Mouse (Mus musculus): Measurements from ENCODE around the gene 1700022I11Rik.
A peak's percentile ranks its signal among the peaks of the same experiment; 100 is the strongest.
"Not testable (repeated sequence)": the region's sequence is repeated elsewhere in the genome, so short reads cannot be mapped to it uniquely, and the experiment has no call there.

1700022I11Rik gene

DNA sequence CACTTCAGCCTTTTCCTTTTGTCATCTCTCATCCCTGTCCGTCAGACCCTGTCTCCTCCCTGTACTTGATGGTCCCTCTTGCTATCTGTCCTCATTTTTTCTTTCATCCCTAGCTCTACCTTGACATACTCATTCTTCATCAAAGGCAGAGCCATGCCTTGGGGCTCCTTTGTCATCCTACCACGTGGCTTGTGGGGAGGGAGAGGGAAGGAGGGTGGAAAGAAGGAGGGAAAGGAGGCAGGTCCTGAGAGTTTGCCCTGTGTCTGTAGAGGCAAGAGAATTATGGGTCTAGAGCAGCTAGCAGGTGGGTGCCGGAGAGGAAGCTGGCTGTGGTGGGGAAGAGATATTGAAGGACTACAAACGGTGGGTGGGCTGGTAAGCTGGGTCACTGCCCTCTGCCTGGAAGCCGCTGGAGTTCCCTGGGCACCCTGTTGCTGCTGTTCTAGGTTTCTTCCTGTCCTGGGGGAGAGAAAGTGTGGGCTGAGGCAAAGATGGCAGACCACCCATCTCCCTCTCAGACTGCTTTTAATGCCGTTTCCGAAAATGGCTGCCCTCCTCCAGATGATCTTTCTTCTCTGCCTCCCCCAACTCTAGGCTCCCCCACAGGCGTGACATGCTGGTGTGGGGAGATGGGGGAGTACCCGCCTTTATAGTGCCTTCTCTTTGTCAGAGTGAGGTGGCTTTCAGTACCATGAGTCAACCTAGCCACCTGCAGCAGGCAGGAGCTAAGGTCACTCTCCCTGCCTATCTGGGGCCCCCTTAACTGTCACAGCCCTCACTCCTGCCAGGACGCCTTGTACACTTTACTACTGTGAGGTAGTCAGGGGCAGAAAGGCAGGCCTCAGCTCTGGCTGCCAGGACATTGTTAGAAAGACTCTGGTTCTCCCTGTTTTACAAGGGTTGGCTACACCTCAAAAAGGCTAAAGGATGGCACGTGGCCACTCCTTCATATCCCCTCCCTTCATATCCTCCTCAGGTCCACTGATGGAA is 17.9 kb upstream of the 1700022I11Rik start:
- peak; percentile 10 for DNase-seq (ENCODE audit: low read depth)

DNA sequence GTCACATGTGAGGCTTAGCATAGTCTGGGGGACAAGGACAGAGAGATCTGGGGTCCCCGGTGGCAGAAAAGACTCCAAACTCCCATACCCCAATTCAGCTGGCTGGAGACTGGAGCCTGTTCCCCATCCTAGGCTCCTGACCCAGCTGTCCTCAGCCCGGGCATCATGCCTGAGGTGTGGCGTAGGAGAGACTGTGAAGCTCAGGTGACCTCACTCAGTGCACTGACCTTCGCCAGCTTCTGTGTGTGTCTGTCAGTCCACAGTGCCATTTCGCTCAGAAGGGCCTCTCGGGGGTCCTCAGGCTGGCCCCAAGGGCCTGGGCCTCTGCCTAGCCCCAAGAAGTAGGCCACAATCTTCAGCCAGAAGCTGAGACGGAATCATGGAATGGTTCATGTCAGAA is 16.8 kb upstream of the 1700022I11Rik start:
- DNase-seq (ENCODE audit: low read depth), result no peak

DNA sequence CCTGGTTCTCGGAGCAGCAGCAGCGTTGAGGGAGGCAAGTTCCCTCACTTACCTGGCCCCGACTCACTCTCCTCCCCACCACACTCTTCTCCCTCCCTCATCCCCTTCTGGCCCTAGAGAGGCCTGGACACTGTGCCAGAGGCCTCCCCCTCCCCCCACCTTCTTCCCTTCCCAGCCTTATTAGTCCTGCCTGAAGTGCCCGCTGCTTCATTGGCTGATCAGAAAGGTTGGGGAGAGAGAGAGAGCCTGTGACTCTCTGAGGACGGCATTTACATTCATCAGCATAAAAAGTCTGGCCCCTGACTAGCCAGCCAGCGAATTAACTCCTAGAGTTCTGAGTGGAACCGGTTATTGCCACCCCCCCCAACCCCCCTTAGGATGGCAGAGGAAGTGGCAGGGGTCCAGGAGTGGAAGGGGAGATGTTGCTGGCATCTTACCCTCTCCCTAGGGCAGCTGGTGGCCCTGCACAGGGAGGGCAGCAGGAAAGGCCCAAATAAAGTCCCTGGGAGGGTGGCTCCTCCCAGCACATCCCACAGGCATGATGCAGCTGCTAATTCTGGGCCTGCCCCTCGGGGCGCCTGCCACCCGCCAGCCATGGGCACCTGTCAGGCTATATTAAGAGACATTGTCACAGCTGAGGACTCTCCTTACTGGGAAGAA is 15.8 kb upstream of the 1700022I11Rik start:
- no peak for DNase-seq (ENCODE audit: low read depth)

- peak; percentile 57 for DNase-seq (ENCODE audit: low read depth)
Observed at GRCm38 (mm10) chr4:42954297-42954696, 15.1 kb upstream of the 1700022I11Rik start.

DNA sequence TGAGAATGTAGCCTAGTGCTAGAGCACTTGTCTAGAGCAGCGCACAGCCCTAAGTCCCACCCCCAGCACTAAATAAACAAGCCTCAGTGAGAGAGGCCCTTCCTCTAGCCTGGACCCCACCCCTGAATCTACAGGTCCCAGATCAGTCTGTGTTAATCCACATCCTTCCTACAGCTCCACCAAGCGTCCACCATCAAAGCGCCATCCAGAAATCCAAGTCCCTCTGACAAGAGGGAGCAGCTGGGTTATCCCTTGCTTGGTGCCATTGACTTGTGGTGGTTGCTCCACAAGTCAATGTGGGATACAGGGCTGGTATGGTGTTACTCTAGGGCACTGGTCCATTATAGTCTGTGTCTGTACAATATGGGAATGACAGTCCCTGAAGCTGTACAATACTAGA is 14.2 kb upstream of the 1700022I11Rik start:
- no peak for DNase-seq (ENCODE audit: low read depth)

- DNase-seq (ENCODE audit: low read depth), result no peak
Observed at GRCm38 (mm10) chr4:42956581-42956980, 12.8 kb upstream of the 1700022I11Rik start.

DNA sequence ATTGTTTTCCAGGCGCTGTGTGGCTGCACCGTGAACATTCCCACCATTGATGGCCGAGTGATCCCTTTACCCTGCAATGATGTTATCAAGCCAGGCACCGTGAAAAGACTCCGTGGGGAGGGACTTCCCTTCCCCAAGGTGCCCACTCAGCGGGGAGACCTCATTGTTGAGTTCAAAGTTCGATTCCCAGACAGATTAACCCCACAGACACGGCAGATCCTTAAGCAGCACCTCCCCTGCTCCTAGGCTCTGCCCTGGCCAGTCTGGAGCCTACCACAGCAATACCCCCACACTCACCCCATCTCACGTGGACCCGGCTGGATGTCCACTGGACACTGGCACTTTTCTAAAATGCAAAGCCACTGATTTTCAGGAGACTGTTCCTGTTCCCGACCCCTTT is 12.1 kb upstream of the 1700022I11Rik start:
- DNase-seq (ENCODE audit: low read depth), result no peak

DNA sequence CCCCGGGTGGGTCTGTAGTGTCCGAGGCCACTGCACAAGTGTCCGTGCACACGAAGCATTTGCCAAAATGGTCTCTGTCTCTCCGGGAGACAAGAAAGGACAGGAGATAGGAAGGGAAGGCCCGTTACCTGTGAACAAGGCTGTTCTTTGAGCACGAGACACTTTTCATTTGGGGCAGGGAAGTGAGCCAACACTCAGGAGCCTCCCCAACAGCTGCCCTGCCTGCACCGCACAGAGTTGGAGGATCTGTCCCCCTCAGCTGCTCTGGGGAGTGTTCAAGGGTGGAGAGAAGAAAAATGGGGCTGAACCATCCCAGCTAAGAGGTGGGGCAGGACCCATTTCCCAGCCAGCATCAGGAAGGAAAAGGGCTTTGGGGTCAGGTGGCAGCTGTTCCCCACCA is 11.4 kb upstream of the 1700022I11Rik start:
- DNase-seq (ENCODE audit: low read depth), result no peak

DNA sequence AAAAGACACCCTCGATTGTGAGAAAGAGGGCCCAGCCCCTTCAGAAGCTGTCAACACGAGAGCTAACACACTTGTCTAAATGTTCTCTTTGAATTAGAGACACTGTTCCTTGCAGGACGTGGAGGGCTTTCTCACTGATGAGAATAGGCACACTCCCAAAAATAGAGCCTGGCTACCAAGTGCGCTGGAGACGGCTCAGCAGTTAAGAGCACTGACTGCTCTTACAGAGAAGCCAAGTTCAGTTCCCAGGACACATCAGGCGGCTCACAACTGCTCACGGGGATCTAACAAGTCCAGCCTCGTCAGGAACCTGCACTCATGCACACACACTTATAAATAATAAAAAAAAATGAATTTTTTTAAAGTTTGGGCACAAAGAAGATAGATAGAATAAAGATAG is 10.5 kb upstream of the 1700022I11Rik start:
- no peak for DNase-seq (ENCODE audit: low read depth)

DNA sequence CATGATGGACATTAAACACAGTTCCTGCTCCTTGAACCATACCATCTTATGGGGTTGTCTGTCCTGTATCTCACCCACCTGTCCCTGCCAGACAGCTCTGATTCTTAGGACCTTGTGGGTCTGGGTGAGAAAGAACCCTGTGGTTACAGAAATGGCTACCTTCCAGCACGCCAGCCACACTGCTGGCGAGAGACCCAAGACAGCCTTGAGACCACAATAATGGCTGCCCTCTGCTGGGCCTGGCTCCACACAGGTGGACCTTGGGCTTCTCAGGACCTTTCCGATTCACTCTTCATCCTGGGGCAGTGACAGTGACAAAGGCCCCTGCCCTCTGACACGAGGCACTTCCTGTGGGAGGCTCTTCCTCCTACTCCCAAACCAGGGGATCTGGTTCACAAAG is 10.0 kb upstream of the 1700022I11Rik start:
- no peak for DNase-seq (ENCODE audit: low read depth)

- peak; percentile 83 for DNase-seq (ENCODE audit: low read depth)
Observed at GRCm38 (mm10) chr4:42961592-42961991, 7.8 kb upstream of the 1700022I11Rik start.

DNA sequence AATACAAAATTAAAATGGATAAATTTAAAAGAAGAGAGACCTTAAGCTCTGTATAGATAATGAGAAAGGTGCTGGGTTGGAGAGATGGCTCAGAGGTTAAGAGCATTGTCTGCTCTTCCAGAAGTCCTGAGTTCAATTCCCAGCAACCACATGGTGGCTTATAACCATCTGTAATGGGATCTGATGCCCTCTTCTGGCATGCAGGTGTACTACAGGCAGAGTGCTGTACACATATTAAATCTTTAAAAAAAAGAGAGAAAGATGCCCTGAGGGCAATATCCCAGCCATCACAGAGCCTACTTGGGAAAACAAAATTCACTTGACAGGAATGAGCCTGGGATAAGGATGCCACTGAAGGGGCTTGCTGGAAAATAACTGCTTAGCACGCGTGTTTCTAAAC is 5.9 kb upstream of the 1700022I11Rik start:
- peak; percentile 41 for DNase-seq (ENCODE audit: low read depth)

GRCm38 (mm10) chr4:42965039-42965719 is 4.2 kb upstream of the 1700022I11Rik start:
- peak; percentile 88 for DNase-seq (ENCODE audit: low read depth)

- no peak for DNase-seq (ENCODE audit: low read depth)
Observed at GRCm38 (mm10) chr4:42972952-42973351, 3.5 kb downstream of the 1700022I11Rik start.

GRCm38 (mm10) chr4:42973868-42974267 is 4.5 kb downstream of the 1700022I11Rik start:
- DNase-seq (ENCODE audit: low read depth), result no peak

DNA sequence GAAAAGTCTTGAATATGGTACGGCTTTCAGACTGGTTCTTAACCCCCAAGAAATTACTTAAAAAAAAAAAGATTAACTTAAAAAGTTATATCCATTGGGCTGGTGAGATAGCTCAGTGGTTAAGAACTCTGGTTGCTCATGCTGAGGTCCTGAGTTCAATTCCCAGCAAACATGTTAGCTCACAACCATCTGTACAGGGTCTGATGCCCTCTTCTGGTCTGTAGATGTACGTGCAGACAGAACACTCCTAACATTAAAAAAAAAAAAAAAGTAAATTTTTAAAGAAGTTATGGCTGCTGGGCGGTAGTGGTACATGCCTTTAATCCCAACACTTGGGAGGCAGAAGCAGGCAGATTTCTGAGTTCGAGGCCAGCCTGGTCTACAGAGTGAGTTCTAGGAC is 8.7 kb downstream of the 1700022I11Rik start:
- DNase-seq (ENCODE audit: low read depth), result peak; percentile 41

DNA sequence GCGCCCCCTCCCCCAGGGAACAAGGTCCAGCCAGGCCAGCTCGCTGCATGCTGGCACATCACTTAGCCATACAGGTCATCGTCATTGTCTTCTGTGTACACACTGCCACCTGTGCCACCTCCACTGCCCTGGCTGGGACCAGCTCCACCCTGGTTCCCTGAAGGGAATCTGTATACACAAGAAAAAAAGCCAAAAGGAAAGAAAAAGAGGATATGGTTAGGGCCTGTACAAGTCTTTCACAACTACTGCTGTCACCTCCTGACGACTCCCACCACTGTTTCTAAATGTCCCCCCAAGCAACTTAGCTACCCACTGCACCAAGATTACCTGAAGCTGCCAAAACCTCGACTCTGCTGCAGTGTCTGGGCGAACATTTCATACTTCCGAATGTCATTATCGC is 11.1 kb downstream of the 1700022I11Rik start:
- not testable (repeated sequence) for DNase-seq (ENCODE audit: low read depth)

DNA sequence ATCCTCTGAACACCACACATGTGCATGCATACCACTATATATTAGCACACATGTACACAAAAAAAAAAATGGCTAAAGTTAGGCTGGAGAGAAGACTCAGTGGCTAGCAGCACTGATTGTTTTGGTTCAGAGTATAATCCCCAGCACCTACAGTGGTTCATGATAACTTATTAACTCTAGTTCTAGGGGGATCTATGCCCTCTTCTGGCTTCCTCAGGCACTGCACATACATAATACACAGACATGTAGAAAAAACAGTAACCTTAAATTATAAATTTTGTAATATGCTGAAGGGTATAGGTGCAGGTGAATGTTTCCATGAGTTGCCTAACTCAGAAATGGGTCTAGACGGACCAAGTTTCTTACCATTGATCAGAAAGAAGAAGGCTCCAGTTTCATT is 18.9 kb downstream of the 1700022I11Rik start:
- DNase-seq (ENCODE audit: low read depth), result no peak

DNA sequence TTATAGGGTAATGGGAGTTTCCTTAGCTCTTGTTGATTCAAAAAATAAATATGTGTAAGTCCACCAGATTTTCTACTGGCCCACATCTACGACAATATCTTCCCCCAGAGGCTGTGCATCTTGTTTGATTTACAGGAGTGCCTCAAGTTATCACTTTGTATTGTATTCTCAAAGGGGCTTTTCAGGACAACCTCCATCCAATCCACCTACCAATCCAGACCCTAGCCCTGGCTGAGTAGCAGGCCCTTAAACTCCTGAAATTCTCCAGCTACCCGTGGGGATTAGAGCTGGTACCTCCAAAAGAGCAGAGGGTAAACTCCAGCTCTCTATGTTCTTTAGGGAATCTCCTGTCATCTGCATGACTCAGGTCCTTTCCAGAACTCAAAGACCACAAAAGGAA is 28.6 kb downstream of the 1700022I11Rik start:
- no peak for DNase-seq (ENCODE audit: low read depth)

- peak; percentile 79 for DNase-seq (ENCODE audit: low read depth)
Observed at GRCm38 (mm10) chr4:42999451-43000140, 30.2 kb downstream of the 1700022I11Rik start.

- DNase-seq (ENCODE audit: low read depth), result peak; percentile 98
Observed at GRCm38 (mm10) chr4:43000141-43000986, 31.0 kb downstream of the 1700022I11Rik start, which contains the start of gene Vcp. Vcp (minus strand) TSS chr4:43000507.

Data from naive thymus-derived CD4-positive, alpha-beta T cell, adult 2 months (primary cell).